In genomic region chr12:21431950-21432349, GRCm38 (mm10) we compare ENCODE assay signal across 21 mouse cellular contexts. TPM values are rescaled to one million over a fixed set of nuclear protein-coding genes. Genes with fewer than 3 reads are reported as not detected.
DNase-seq lines count a peak whose midpoint lies in the region; ATAC-seq and TF ChIP-seq lines count a peak whose summit lies in the region.
"Had no signal": no experiment of that assay in that cellular context is flagged by ENCODE, and none has a peak within 500 bp of the region (broad histone marks: within the 10 kb centered on the region; RNA-seq: fewer than 3 reads in every experiment).

No protein-coding gene starts in this region.

- no peak overlapping the region for H3K9ac ChIP-seq in hindbrain, embryonic 11.5 days (ENCODE audit: low read depth, low read length)
- no peak overlapping the region for H3K9ac ChIP-seq in hindbrain, embryonic 14.5 days
- H3K9ac ChIP-seq in stomach, embryonic 14.5 days (replicated peaks; ENCODE audit: low read depth, low read length), result no peak overlapping the region
- no peak overlapping the region for H3K9ac ChIP-seq in stomach, postnatal 0 days (ENCODE audit: low read length)
- H3K9ac ChIP-seq: embryonic facial prominence, embryonic 15.5 days; limb, embryonic 15.5 days had no signal

- no peak overlapping the region for H3K4me3 ChIP-seq in hindbrain, embryonic 11.5 days (ENCODE audit: low read depth, low read length)
- no peak overlapping the region for H3K4me3 ChIP-seq in hindbrain, embryonic 14.5 days (replicated peaks; ENCODE audit: low read length)
- H3K4me3 ChIP-seq in stomach, embryonic 14.5 days (ENCODE audit: low read depth, low read length), result no peak overlapping the region
- H3K4me3 ChIP-seq in stomach, postnatal 0 days (ENCODE audit: low read depth, low read length), result no peak overlapping the region
- H3K4me3 ChIP-seq: embryonic facial prominence, embryonic 15.5 days; limb, embryonic 15.5 days had no signal

- no peak overlapping the region for H3K27ac ChIP-seq in hindbrain, embryonic 11.5 days (ENCODE audit: low read depth, low read length)
- H3K27ac ChIP-seq in hindbrain, embryonic 14.5 days, result no peak overlapping the region
- no peak overlapping the region for H3K27ac ChIP-seq in stomach, embryonic 14.5 days (ENCODE audit: low read length)
- H3K27ac ChIP-seq in stomach, postnatal 0 days (replicated peaks), result no peak overlapping the region
- H3K27ac ChIP-seq: embryonic facial prominence, embryonic 15.5 days; limb, embryonic 15.5 days had no signal

- ATAC-seq in hindbrain, embryonic 11.5 days (ENCODE audit: low FRiP score), result peak; percentile 25; the same call in 1 of the 2 replicates
- no peak for ATAC-seq in hindbrain, embryonic 14.5 days (ENCODE audit: low FRiP score)
- 0 out of 2 replicates have a peak, but pooled peaks have one; percentile 33 for ATAC-seq in stomach, embryonic 14.5 days (ENCODE audit: insufficient number of reproducible peaks, insufficient read depth, low FRiP score, low read depth)
- no peak for ATAC-seq in stomach, postnatal 0 days (ENCODE audit: low FRiP score, low TSS enrichment)
- ATAC-seq in inflammation-experienced regulatory T-cells, adult 6 months, result no peak
- ATAC-seq: activated CD4-positive, CD25-positive, alpha-beta regulatory T cell, adult 4 months; forebrain, embryonic 16.5 days had no signal

- no peak overlapping the region for H3K4me2 ChIP-seq in hindbrain, embryonic 11.5 days (replicated peaks; ENCODE audit: low read depth, low read length)
- no peak overlapping the region for H3K4me2 ChIP-seq in hindbrain, embryonic 14.5 days (replicated peaks)
- H3K4me2 ChIP-seq in stomach, embryonic 14.5 days (replicated peaks; ENCODE audit: low read depth, low read length), result no peak overlapping the region
- no peak overlapping the region for H3K4me2 ChIP-seq in stomach, postnatal 0 days (replicated peaks; ENCODE audit: low read depth)
- H3K4me2 ChIP-seq: embryonic facial prominence, embryonic 15.5 days; heart, embryonic 11.5 days; limb, embryonic 15.5 days had no signal

- H3K4me1 ChIP-seq in hindbrain, embryonic 11.5 days (replicated peaks; ENCODE audit: control insufficient read depth, insufficient read depth, low read length), result no peaks in the 10 kb centered on the region
- no peaks in the 10 kb centered on the region for H3K4me1 ChIP-seq in hindbrain, embryonic 14.5 days (replicated peaks; ENCODE audit: control insufficient read depth, insufficient read depth, low read length)
- H3K4me1 ChIP-seq in stomach, embryonic 14.5 days (ENCODE audit: control insufficient read depth, insufficient read depth, low read length), result no peaks in the 10 kb centered on the region
- H3K4me1 ChIP-seq in stomach, postnatal 0 days (replicated peaks; ENCODE audit: control insufficient read depth, insufficient read depth), result no peaks in the 10 kb centered on the region
- H3K4me1 ChIP-seq: embryonic facial prominence, embryonic 15.5 days; limb, embryonic 15.5 days had no signal

- 63% methylated on average over 8 of the region's 8 CpGs for WGBS in hindbrain, embryonic 11.5 days
- WGBS in hindbrain, embryonic 14.5 days, result 62% methylated on average over 8 of the region's 8 CpGs
- WGBS in stomach, embryonic 14.5 days, result 54% methylated on average over 8 of the region's 8 CpGs
- WGBS in stomach, postnatal 0 days, result 62% methylated on average over 8 of the region's 8 CpGs

- H3K27me3 ChIP-seq in hindbrain, embryonic 11.5 days (ENCODE audit: control insufficient read depth, insufficient read depth, low read length), result no peaks in the 10 kb centered on the region
- no peaks in the 10 kb centered on the region for H3K27me3 ChIP-seq in hindbrain, embryonic 14.5 days (ENCODE audit: control insufficient read depth, insufficient read depth, low read length)
- no peaks in the 10 kb centered on the region for H3K27me3 ChIP-seq in stomach, embryonic 14.5 days (ENCODE audit: control insufficient read depth, insufficient read depth, low read length)
- H3K27me3 ChIP-seq in stomach, postnatal 0 days (ENCODE audit: control insufficient read depth, insufficient read depth, low read length), result no peaks in the 10 kb centered on the region
- H3K27me3 ChIP-seq: CH12.LX; embryonic facial prominence, embryonic 15.5 days; limb, embryonic 15.5 days had no signal

- no peaks in the 10 kb centered on the region for H3K9me3 ChIP-seq in hindbrain, embryonic 11.5 days (ENCODE audit: control insufficient read depth, low read length)
- no peaks in the 10 kb centered on the region for H3K9me3 ChIP-seq in hindbrain, embryonic 14.5 days (ENCODE audit: control insufficient read depth, low read length)
- H3K9me3 ChIP-seq in stomach, embryonic 14.5 days (ENCODE audit: control insufficient read depth, low read depth, low read length), result no peaks in the 10 kb centered on the region
- H3K9me3 ChIP-seq in stomach, postnatal 0 days (ENCODE audit: control insufficient read depth, low read length), result no peaks in the 10 kb centered on the region
- H3K9me3 ChIP-seq: embryonic facial prominence, embryonic 15.5 days; limb, embryonic 15.5 days had no signal

- H3K36me3 ChIP-seq in hindbrain, embryonic 11.5 days (ENCODE audit: control insufficient read depth, insufficient read depth, low read length), result no peaks in the 10 kb centered on the region
- H3K36me3 ChIP-seq in hindbrain, embryonic 14.5 days (replicated peaks; ENCODE audit: control insufficient read depth, insufficient read depth), result no peaks in the 10 kb centered on the region
- H3K36me3 ChIP-seq in stomach, embryonic 14.5 days (ENCODE audit: control insufficient read depth, insufficient read depth, low read length), result no peaks in the 10 kb centered on the region
- no peaks in the 10 kb centered on the region for H3K36me3 ChIP-seq in stomach, postnatal 0 days (ENCODE audit: control insufficient read depth, insufficient read depth, low read length)
- H3K36me3 ChIP-seq: embryonic facial prominence, embryonic 15.5 days; limb, embryonic 15.5 days had no signal

- DNase-seq in hindbrain, embryonic 11.5 days (ENCODE audit: low spot score), result no peak
- no peak for DNase-seq in hindbrain, embryonic 14.5 days (ENCODE audit: low spot score)
- DNase-seq in stomach, postnatal 0 days (ENCODE audit: low spot score), result no peak
- DNase-seq in lung, postnatal 10 days, result peak; percentile 82
- DNase-seq in adrenal gland, adult (ENCODE audit: inconsistent age in 2 of 2, low spot score in 1 of 2), result no peak
- DNase-seq: adrenal gland, postnatal 14 days; cerebellum, adult 11 months; cerebellum, postnatal 36 days; gastrocnemius, postnatal 25 days; heart, postnatal 36 days; kidney, adult 8-10 months; kidney, postnatal 25 days; thymus, postnatal 36 days had no signal

- TF ChIP-seq CTCF in stomach, postnatal 0 days (IDR thresholded peaks at IDR 0.05; ENCODE audit: low read depth), result no peak

- TF ChIP-seq EP300 in stomach, postnatal 0 days (optimal IDR thresholded peaks at IDR 0.05), result no peak

RNA-seq across cellular contexts. Expression of gene Ywhaq, which starts 14.5 kb away (rescaled TPM):
- 1,238 and 1,304 TPM in 2 replicates for polyA plus RNA-seq in hindbrain, embryonic 11.5 days (2014; fragmentation: Nextera tagmentation; extraction: Ambion mirVana)
- polyA plus RNA-seq in hindbrain, embryonic 14.5 days (2014; fragmentation: Nextera tagmentation; extraction: Ambion mirVana), result 1,230 and 1,233 TPM in 2 replicates
- polyA plus RNA-seq in stomach, embryonic 14.5 days (2014; fragmentation: Nextera tagmentation; extraction: Ambion mirVana), result 763 and 797 TPM in 2 replicates
- polyA plus RNA-seq in stomach, postnatal 0 days (2015; fragmentation: Nextera tagmentation; extraction: Ambion mirVana), result 371 and 384 TPM in 2 replicates
- 100 to 1,000 TPM; 167 to 333 (median 215) TPM for polyA plus RNA-seq in inflammation-experienced regulatory T-cells, adult 6 months (2017; shearing (Covaris generic))

RNA-seq across cellular contexts. Expression of gene Adam17, which starts 58.5 kb away (rescaled TPM):
- 37.5 and 38.2 TPM in 2 replicates for polyA plus RNA-seq in hindbrain, embryonic 11.5 days (2014; fragmentation: Nextera tagmentation; extraction: Ambion mirVana)
- polyA plus RNA-seq in hindbrain, embryonic 14.5 days (2014; fragmentation: Nextera tagmentation; extraction: Ambion mirVana), result 19.2 and 22.0 TPM in 2 replicates
- 38.9 and 40.4 TPM in 2 replicates for polyA plus RNA-seq in stomach, embryonic 14.5 days (2014; fragmentation: Nextera tagmentation; extraction: Ambion mirVana)
- 16.2 and 16.9 TPM in 2 replicates for polyA plus RNA-seq in stomach, postnatal 0 days (2015; fragmentation: Nextera tagmentation; extraction: Ambion mirVana)
- polyA plus RNA-seq in inflammation-experienced regulatory T-cells, adult 6 months (2017; shearing (Covaris generic)), result 10 to 100 TPM; 47.3 to 68.0 (median 67.7) TPM

Comparison
In these comparisons a context has a peak if more than half of its experiments do, and no peak if none do; other contexts are left out.
1. ATAC-seq: peak in hindbrain, embryonic 11.5 days (single experiment) and stomach, embryonic 14.5 days (single experiment); none in hindbrain, embryonic 14.5 days (single experiment), stomach, postnatal 0 days (single experiment) and inflammation-experienced regulatory T-cells, adult 6 months (single experiment).